Mouse (Mus musculus) bone marrow macrophage, adult 2 months (primary cell): ENCODE data around the gene Mmgt2. TPM values are rescaled to one million over a fixed set of nuclear protein-coding genes. Genes with fewer than 3 reads are reported as not detected.
A peak's percentile ranks its signal among the peaks of the same experiment; 100 is the strongest.

Source experiments
- H3K27ac ChIP-seq: 2 replicates; pipeline ENCODE4 v1.5.1; 2012; ENCODE audit warnings: low read depth, low read length; ENCODE audit not compliant: insufficient read depth
- H3K4me1 ChIP-seq: 2 replicates; pipeline ENCODE4 v1.6.1; 2012; ENCODE audit warnings: low read length; ENCODE audit not compliant: control insufficient read depth, insufficient read depth
- H3K4me3 ChIP-seq: 2 replicates; pipeline ENCODE4 v1.5.1; 2012; ENCODE audit warnings: mild to moderate bottlenecking, low read length, moderate library complexity; ENCODE audit not compliant: insufficient read depth
- CTCF ChIP-seq: IDR thresholded peaks from 2 replicates; pipeline ENCODE4 v1.5.1; 2012; ENCODE audit warnings: low read depth, mild to moderate bottlenecking, low read length, moderate library complexity
- POLR2A ChIP-seq: IDR thresholded peaks from 2 replicates; pipeline ENCODE4 v1.6.1; 2012; ENCODE audit warnings: mild to moderate bottlenecking, low read depth, low read length, borderline replicate concordance
- polyA plus RNA-seq: library from polyadenylated mRNA; stranded (reverse); fragments of >200 nt; gene quantifications from 2 replicates; pipeline ENCODE4 v1.2.4, GENCODE M21; 2012; ENCODE audit not compliant: missing spikeins, insufficient read depth, insufficient read length

The Mmgt2 gene
- polyA plus RNA-seq, 1 experiment, result 40.5 TPM

DNA sequence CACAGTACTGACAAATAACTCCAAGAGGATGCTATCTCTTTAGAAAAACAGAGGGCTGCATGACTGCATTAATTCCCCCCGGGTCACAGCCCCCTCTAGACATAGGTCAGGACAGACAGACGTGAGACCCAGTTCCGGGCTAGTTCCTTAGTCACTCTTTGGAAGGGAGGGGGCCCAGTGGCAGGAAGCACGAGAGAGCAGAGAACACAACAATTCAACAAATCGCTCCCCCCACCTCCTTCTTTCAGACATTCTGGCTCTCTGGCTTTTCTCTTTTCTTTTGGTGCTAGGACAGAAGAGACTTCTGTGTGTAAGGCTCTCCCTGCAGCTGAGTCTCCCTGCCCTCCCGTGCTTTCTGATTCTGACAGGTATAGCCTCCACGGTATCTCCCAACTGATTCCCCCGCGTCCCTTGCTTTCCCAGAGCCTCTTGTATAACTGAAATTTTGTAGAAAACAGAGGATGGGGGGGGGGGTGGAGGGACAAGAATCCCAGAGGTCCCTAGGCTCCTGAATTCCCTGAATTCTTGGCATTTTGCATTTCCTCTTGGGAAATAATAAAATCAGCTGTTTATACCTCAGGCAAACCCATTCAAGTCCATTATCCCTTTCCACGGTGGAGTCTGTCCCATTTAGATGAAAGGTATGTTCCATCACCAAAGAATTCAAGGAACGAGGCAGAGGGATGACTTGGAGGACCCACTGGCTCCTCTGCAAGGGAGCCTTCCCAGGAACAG is 12.2 kb upstream of the Mmgt2 start:
- Histone ChIP-seq H3K27ac (peak overlapping the region; percentile 55), H3K4me1 (peaks cover 43% of the 10 kb centered on the region), H3K4me3 (no peak overlapping the region)
- no peak for TF ChIP-seq POLR2A
- TF ChIP-seq CTCF, result no peak

DNA sequence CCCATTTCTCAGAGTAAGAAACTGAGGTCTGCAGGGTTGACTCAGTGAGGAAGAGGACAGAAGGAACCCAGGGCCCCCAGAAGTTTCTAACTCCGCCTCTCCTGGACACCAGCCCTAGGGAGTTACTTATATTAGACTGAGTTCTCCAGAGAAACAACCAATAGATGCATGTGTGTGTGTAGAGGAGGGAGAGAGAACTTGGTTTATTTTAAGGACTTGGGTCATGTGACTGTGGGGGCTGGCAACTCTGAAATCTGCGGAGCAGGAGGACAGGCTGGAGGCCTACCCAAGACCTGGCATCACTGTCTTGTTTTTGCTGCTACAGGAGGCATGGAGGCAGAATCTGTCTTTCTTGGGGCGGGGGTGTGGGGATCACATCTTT is 11.6 kb upstream of the Mmgt2 start:
- Histone ChIP-seq H3K4me1 (peaks cover 43% of the 10 kb centered on the region), H3K4me3 (no peak overlapping the region), H3K27ac (peak overlapping the region; percentile 94)
- TF ChIP-seq CTCF (no peak), POLR2A (no peak)

DNA sequence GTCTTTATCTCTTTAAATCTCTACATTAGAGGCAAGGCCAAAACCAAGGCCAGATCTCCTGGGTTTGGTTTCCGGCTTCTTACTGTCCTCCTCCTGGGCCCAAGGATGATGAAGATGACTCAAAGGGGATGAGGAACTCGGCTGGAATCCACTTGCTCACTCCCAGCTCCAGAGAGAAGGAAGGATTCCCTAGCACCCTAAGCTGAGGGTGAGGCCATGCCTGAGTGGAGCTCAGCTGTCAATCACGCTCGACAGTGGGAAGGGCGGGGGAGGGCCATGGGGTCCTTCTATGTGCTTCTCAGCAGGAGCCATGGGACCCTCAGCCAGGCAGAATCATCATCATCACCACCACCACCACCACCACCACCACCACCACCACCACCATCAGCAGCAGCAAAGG is 11.1 kb upstream of the Mmgt2 start:
- no peak overlapping the region for H3K4me3 ChIP-seq
- H3K27ac ChIP-seq, result peak overlapping the region; percentile 94
- no peak for TF ChIP-seq POLR2A
- no peak for TF ChIP-seq CTCF
- H3K4me1 ChIP-seq, result peaks cover 45% of the 10 kb centered on the region

DNA sequence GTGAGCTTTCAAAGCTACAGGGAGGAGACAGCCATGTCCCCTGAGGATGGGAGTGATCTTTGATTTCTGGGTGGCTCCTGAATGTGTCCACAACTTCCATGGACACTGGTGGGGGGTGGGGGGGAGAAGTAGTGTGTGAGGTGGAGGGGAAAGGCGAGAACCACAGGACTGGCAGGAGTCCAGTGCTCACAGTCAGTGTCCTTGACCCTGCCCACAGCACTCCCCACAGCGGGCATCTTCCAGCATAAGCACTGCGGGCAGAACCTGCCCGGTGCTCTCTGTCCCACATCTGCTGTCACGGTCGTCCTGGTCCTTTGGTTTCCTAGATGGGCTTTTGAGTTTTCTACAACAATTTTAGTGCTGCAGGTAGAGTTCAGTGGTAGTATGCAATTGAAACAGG is 10.7 kb upstream of the Mmgt2 start:
- Histone ChIP-seq H3K4me1 (peaks cover 47% of the 10 kb centered on the region), H3K27ac (peak overlapping the region; percentile 94), H3K4me3 (no peak overlapping the region)
- no peak for TF ChIP-seq CTCF
- no peak for TF ChIP-seq POLR2A

DNA sequence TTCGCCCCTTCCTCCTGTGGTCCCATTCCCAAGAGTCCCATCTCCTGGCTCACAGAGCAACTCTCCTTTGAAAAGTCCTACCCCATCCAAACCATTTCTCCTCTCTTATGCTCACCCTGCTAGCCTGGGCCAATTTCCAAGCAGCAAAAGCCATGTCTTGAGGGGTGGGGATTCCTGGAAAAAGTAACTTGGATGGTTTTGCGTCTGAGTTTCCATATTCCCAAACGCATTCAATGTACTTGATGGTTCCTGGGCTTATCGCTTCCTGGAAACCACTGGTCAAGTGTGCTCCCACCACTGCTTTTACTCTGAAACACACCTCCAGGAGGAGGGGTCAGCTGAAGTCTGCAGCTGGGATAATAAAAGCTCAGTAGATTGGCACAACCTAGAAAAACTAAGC is 10.1 kb upstream of the Mmgt2 start:
- H3K4me3 ChIP-seq, result no peak overlapping the region
- TF ChIP-seq POLR2A (no peak), CTCF (no peak)
- peaks cover 51% of the 10 kb centered on the region for H3K4me1 ChIP-seq
- peak overlapping the region; percentile 94; the same call in 1 of the 2 replicates for H3K27ac ChIP-seq

- H3K4me1 ChIP-seq, result peaks cover 68% of the 10 kb centered on the region
- no peak overlapping the region for H3K4me3 ChIP-seq
Measured at GRCm38 (mm10) chr11:62640378-62640777, 8.1 kb upstream of the Mmgt2 start.

DNA sequence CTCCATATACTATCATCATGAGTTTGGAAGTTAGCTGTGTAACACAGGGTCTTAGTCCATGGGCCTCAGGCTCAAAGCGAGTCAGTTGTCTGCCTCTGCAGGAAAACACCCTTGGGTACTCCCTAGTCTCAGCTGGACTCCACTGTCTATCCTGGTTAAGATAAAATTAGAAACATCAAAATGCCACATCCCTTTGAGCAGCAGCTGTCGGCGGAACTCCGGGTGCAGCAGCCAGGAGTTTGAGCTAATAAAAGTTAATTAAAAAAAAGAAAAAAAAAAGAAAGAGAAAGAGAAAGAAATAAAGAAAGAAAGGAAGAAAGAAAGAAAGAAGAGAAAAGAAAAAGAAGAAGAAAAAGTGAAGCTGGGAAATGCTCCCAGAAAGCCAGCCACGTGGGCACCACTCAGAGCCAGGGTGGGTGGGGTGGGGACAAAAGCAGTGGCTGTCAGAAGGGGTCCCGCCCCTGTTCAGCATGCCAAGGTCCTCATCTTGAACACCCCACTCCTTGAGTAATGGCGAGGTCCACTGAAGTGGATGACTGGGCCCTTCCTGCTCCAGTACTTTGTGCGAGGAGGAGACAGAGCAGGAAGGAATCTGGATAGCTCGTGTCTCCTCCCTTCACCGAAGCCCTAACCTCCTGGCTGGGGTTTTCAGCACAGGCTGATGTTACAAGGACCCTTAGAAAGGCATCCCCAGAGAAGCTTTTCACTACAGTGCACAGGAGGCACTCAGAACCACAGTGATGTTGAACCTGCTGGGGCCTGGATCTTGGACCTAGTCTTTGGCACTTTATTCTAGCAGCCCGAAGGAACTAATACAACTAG is 6.2 kb upstream of the Mmgt2 start:
- peaks cover 63% of the 10 kb centered on the region for H3K4me1 ChIP-seq
- no peak overlapping the region for H3K4me3 ChIP-seq

More at GRCm38 (mm10) chr11:62640378-62640777, 8.1 kb upstream of the Mmgt2 start:
- H3K27ac ChIP-seq, result no peak overlapping the region
- no peak for TF ChIP-seq POLR2A
- no peak for TF ChIP-seq CTCF

DNA sequence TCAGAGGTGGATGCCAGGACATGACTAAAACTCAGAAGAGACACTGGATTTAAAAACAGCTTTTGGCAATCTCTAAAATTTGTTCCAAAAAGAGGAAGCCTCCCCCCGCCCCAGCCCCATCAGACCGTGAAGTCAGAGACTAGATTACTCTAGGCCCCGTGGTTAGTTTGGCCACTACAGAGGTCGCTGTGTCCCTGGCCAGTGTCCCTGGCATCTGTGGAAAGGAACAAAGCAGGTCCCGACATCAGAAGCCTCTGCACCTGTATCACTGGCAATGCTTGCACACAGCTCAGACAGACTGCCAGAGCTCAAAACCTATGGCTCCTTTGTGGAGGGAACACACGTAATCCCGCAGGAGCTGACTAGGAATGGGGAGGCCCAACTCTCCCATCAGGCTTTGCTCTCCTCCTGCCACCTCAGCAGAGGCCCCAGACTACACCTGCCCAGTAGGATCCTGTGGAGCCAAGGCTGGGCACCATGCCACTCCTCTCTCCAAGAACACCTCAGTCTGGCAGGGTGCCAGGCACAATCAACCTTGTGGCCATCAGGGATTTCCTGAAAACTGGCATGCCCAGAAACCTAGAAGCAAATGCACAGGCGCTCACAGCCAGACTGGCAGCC is 5.3 kb upstream of the Mmgt2 start:
- Histone ChIP-seq H3K27ac (peak overlapping the region; percentile 82), H3K4me3 (0 out of 2 replicates have a peak overlapping the region, but pooled peaks have one; percentile 2), H3K4me1 (peaks cover 54% of the 10 kb centered on the region)
- peak; percentile 26; the same call in 1 of the 2 replicates for TF ChIP-seq CTCF
- TF ChIP-seq POLR2A, result no peak

More for the DNA sequence above, 6.2 kb upstream of the Mmgt2 start:
- TF ChIP-seq CTCF (no peak), POLR2A (no peak)
- H3K27ac ChIP-seq, result peak overlapping the region; percentile 82

DNA sequence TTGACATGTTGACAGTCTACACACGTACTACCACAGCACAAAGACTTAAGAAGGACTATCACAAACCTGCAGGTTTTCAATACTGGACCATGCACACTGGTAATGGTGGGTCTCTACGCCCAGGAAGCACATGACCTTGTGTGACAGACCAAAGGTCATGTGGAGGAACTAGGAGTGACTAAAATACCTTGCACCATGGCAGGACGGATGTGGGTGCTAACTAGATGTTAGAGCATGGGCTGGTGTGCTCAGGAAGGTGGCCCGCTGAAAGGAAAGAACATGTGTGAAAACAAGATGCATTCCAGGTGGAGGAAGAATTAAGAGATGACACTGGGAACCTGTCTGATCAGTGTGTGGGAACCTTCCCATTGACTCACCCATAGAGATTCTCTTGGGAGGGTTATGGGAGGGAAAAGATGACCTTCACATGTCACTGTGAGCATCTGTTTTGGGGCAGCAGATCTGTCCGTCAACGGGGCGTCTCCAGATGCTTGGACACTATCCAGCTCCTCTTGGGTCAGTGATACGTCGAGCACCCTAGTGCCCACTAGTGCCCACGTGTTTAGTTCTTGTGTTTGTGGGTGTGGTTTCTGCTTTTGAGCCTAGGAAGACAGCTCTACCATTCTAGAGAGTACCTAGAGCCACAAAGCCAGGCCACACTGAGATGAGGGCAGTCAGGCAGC is 4.6 kb upstream of the Mmgt2 start:
- Histone ChIP-seq H3K4me3 (no peak overlapping the region), H3K27ac (peak overlapping the region; percentile 82), H3K4me1 (peaks cover 47% of the 10 kb centered on the region)
- TF ChIP-seq POLR2A (no peak), CTCF (no peak)
